8 mouse cellular contexts compared by ENCODE assay signal in genomic region chr16:23609748-23610185, GRCm38 (mm10).
A peak's percentile ranks its signal among the peaks of the same experiment; 100 is the strongest.
DNase-seq lines count a peak whose midpoint lies in the region; ATAC-seq and TF ChIP-seq lines count a peak whose summit lies in the region.

No protein-coding gene starts in this region.

- H3K9me3 ChIP-seq in heart, embryonic 10.5 days, result no peaks in the 10 kb centered on the region
- no peaks in the 10 kb centered on the region for H3K9me3 ChIP-seq in limb, embryonic 13.5 days
- 0 out of 2 replicates have a peak, but pooled peaks cover 2% of the 10 kb centered on the region for H3K9me3 ChIP-seq in midbrain, embryonic 16.5 days (replicated peaks; ENCODE audit: control insufficient read depth, low read length, poor library complexity, severe bottlenecking)
- H3K9me3 ChIP-seq in stomach, postnatal 0 days (ENCODE audit: control insufficient read depth, low read length), result no peaks in the 10 kb centered on the region

- no peak for TF ChIP-seq EP300 in stomach, postnatal 0 days (optimal IDR thresholded peaks at IDR 0.05)

- peak; percentile 71 for ATAC-seq in activated CD4-positive, CD25-positive, alpha-beta regulatory T cell, adult 4 months
- ATAC-seq in limb, embryonic 13.5 days (ENCODE audit: low FRiP score, low read depth), result peak; percentile 44; the same call in 1 of the 2 replicates
- ATAC-seq in midbrain, embryonic 16.5 days, result 0 out of 2 replicates have a peak, but pooled peaks have one; percentile 36
- peak; percentile 75 for ATAC-seq in stomach, postnatal 0 days (ENCODE audit: low FRiP score, low TSS enrichment)

- peak; percentile 41 for DNase-seq in 3134 (ENCODE audit: extremely low read depth, insufficient read length, low spot score)
- DNase-seq in embryo, embryonic 11 days, result peak; percentile 20
- no peak for DNase-seq in heart, embryonic 10.5 days (ENCODE audit: low spot score)
- DNase-seq in kidney, adult 8-10 months, result peak; percentile 42 to 49
- peak; percentile 48 for DNase-seq in stomach, postnatal 0 days (ENCODE audit: low spot score)

- H3K27ac ChIP-seq in heart, embryonic 10.5 days, result peak overlapping the region; percentile 53; the same call in 1 of the 2 replicates
- peak overlapping the region; percentile 55; the same call in 1 of the 2 replicates for H3K27ac ChIP-seq in limb, embryonic 13.5 days
- no peak overlapping the region for H3K27ac ChIP-seq in midbrain, embryonic 16.5 days (ENCODE audit: low read length)
- peak overlapping the region; percentile 71 for H3K27ac ChIP-seq in stomach, postnatal 0 days (replicated peaks)

- H3K36me3 ChIP-seq in heart, embryonic 10.5 days, result no peaks in the 10 kb centered on the region
- H3K36me3 ChIP-seq in limb, embryonic 13.5 days, result no peaks in the 10 kb centered on the region
- H3K36me3 ChIP-seq in midbrain, embryonic 16.5 days (ENCODE audit: control insufficient read depth, insufficient read depth, low read length), result no peaks in the 10 kb centered on the region
- H3K36me3 ChIP-seq in stomach, postnatal 0 days (ENCODE audit: control insufficient read depth, insufficient read depth, low read length), result no peaks in the 10 kb centered on the region

- H3K9ac ChIP-seq in limb, embryonic 13.5 days, result peak overlapping the region; percentile 51; the same call in 1 of the 2 replicates
- H3K9ac ChIP-seq in midbrain, embryonic 16.5 days (ENCODE audit: low read depth, low read length), result no peak overlapping the region
- peak overlapping the region; percentile 50 for H3K9ac ChIP-seq in stomach, postnatal 0 days (ENCODE audit: low read length)

- H3K4me3 ChIP-seq in heart, embryonic 10.5 days, result peak overlapping the region; percentile 39; the same call in 1 of the 2 replicates
- H3K4me3 ChIP-seq in limb, embryonic 13.5 days, result peak overlapping the region; percentile 34
- no peak overlapping the region for H3K4me3 ChIP-seq in midbrain, embryonic 16.5 days (ENCODE audit: low read depth, low read length)
- peak overlapping the region; percentile 44 for H3K4me3 ChIP-seq in stomach, postnatal 0 days (ENCODE audit: low read depth, low read length)

- 33% methylated on average over 11 of the region's 11 CpGs for WGBS in heart, embryonic 10.5 days
- WGBS in limb, embryonic 13.5 days, result 34% methylated on average over 11 of the region's 11 CpGs
- 45% methylated on average over 11 of the region's 11 CpGs for WGBS in midbrain, embryonic 16.5 days
- WGBS in stomach, postnatal 0 days, result 22% methylated on average over 11 of the region's 11 CpGs

- H3K4me2 ChIP-seq in limb, embryonic 13.5 days (replicated peaks), result peak overlapping the region; percentile 59
- peak overlapping the region; percentile 31 for H3K4me2 ChIP-seq in midbrain, embryonic 16.5 days (ENCODE audit: low read length)
- H3K4me2 ChIP-seq in stomach, postnatal 0 days (replicated peaks; ENCODE audit: low read depth), result peak overlapping the region; percentile 55

- no peaks in the 10 kb centered on the region; the same call in 1 of the 2 replicates for H3K4me1 ChIP-seq in heart, embryonic 10.5 days
- H3K4me1 ChIP-seq in limb, embryonic 13.5 days, result peaks cover 18% of the 10 kb centered on the region; the same call in 1 of the 2 replicates
- peaks cover 2% of the 10 kb centered on the region; the same call in 1 of the 2 replicates for H3K4me1 ChIP-seq in midbrain, embryonic 16.5 days (ENCODE audit: control insufficient read depth, insufficient read depth, low read length)
- H3K4me1 ChIP-seq in stomach, postnatal 0 days (replicated peaks; ENCODE audit: control insufficient read depth, insufficient read depth), result no peaks in the 10 kb centered on the region

- no peak for TF ChIP-seq CTCF in stomach, postnatal 0 days (IDR thresholded peaks at IDR 0.05; ENCODE audit: low read depth)

- H3K27me3 ChIP-seq in heart, embryonic 10.5 days (ENCODE audit: insufficient read depth, poor library complexity, severe bottlenecking), result no peaks in the 10 kb centered on the region; the same call in 1 of the 2 replicates
- no peaks in the 10 kb centered on the region for H3K27me3 ChIP-seq in limb, embryonic 13.5 days
- H3K27me3 ChIP-seq in midbrain, embryonic 16.5 days (ENCODE audit: control insufficient read depth, insufficient read depth, low read depth, low read length), result no peaks in the 10 kb centered on the region
- H3K27me3 ChIP-seq in stomach, postnatal 0 days (ENCODE audit: control insufficient read depth, insufficient read depth, low read length), result no peaks in the 10 kb centered on the region
